Mouse (Mus musculus): ENCODE data around the gene C1s1.
A peak's percentile ranks its signal among the peaks of the same experiment; 100 is the strongest.
"Not testable (repeated sequence)": the region's sequence is repeated elsewhere in the genome, so short reads cannot be mapped to it uniquely, and the experiment has no call there.

Gene C1s1

GRCm38 (mm10) chr6:124512355-124512836, 29.8 kb downstream of the C1s1 start, which contains the start of gene C1ra:
C1ra (plus strand) TSS chr6:124512405.
- peak; percentile 68 for DNase-seq (ENCODE audit: low read depth, low spot score)

- no peak for DNase-seq (ENCODE audit: low read depth, low spot score)
These were observed 30.2 kb downstream of the C1s1 start for GRCm38 (mm10) chr6:124511936-124512335.

GRCm38 (mm10) chr6:124509192-124509591, 33.0 kb downstream of the C1s1 start:
- DNase-seq (ENCODE audit: low read depth, low spot score) = not testable (repeated sequence)

GRCm38 (mm10) chr6:124508292-124508691, 33.9 kb downstream of the C1s1 start:
- DNase-seq (ENCODE audit: low read depth, low spot score) = peak; percentile 88

- DNase-seq (ENCODE audit: low read depth, low spot score) = peak; percentile 44
These were observed 35.2 kb downstream of the C1s1 start for GRCm38 (mm10) chr6:124506991-124507390.

GRCm38 (mm10) chr6:124505028-124505427, 37.1 kb downstream of the C1s1 start:
- DNase-seq (ENCODE audit: low read depth, low spot score) = peak; percentile 60

GRCm38 (mm10) chr6:124502021-124502420, 40.1 kb downstream of the C1s1 start:
- no peak for DNase-seq (ENCODE audit: low read depth, low spot score)

- DNase-seq (ENCODE audit: low read depth, low spot score) = no peak
These were observed 40.7 kb downstream of the C1s1 start for GRCm38 (mm10) chr6:124501473-124501872.

GRCm38 (mm10) chr6:124499914-124500566, 42.1 kb downstream of the C1s1 start:
- no peak for DNase-seq (ENCODE audit: low read depth, low spot score)

- DNase-seq (ENCODE audit: low read depth, low spot score) = no peak
These were observed 46.1 kb downstream of the C1s1 start for GRCm38 (mm10) chr6:124496054-124496453.

GRCm38 (mm10) chr6:124493886-124494285, 48.3 kb downstream of the C1s1 start:
- DNase-seq (ENCODE audit: low read depth, low spot score) = no peak

- DNase-seq (ENCODE audit: low read depth, low spot score) = peak; percentile 75
These were observed 49.2 kb downstream of the C1s1 start, which contains the start of gene C1rl for GRCm38 (mm10) chr6:124492842-124493561. C1rl (plus strand) TSS chr6:124493113.

- DNase-seq (ENCODE audit: low read depth, low spot score) = no peak
These were observed 50.7 kb downstream of the C1s1 start for GRCm38 (mm10) chr6:124491427-124491826.

- no peak for DNase-seq (ENCODE audit: low read depth, low spot score)
These were observed 53.2 kb downstream of the C1s1 start for GRCm38 (mm10) chr6:124488952-124489351.

GRCm38 (mm10) chr6:124487509-124487908, 54.6 kb downstream of the C1s1 start:
- DNase-seq (ENCODE audit: low read depth, low spot score) = no peak

- DNase-seq (ENCODE audit: low read depth, low spot score) = peak; percentile 76
These were observed 56.6 kb downstream of the C1s1 start for GRCm38 (mm10) chr6:124485414-124486144.

- DNase-seq (ENCODE audit: low read depth, low spot score) = no peak
These were observed 57.3 kb downstream of the C1s1 start for GRCm38 (mm10) chr6:124484851-124485250.

GRCm38 (mm10) chr6:124483831-124484230, 58.3 kb downstream of the C1s1 start:
- DNase-seq (ENCODE audit: low read depth, low spot score) = not testable (repeated sequence)

GRCm38 (mm10) chr6:124481571-124481970, 60.6 kb downstream of the C1s1 start:
- DNase-seq (ENCODE audit: low read depth, low spot score) = peak; percentile 59

All from brain, adult 2 months (tissue).